Mouse (Mus musculus): ENCODE results near the gene Nr4a1. TPM values are rescaled to one million over a fixed set of nuclear protein-coding genes. Genes with fewer than 3 reads are reported as not detected.

Nr4a1 gene
- 8.8 TPM in 2 replicates for polyA plus RNA-seq (2014; fragmentation: Nextera tagmentation; extraction: Ambion mirVana)

- Histone ChIP-seq H3K27me3 (ENCODE audit: insufficient read depth, low read length) (no peaks in the 10 kb centered on the region), H3K9ac (peak within 1 kb of the TSS; percentile 80), H3K4me1 (ENCODE audit: insufficient read depth) (no peaks in the 10 kb centered on the region), H3K4me3 (ENCODE audit: low read depth, low read length) (peak within 1 kb of the TSS; percentile 66), H3K9me3 (ENCODE audit: low read depth, low read length) (no peaks in the 10 kb centered on the region), H3K4me2 (peak within 1 kb of the TSS; percentile 88), H3K27ac (ENCODE audit: low read depth) (peak within 1 kb of the TSS; percentile 77; the same call in 1 of the 2 replicates), H3K36me3 (ENCODE audit: insufficient read depth) (no peaks in the 10 kb centered on the region)
- DNase-seq = peak; percentile 88
- 1% methylated on average over 81 of the region's 82 CpGs for WGBS
- ATAC-seq (ENCODE audit: insufficient read depth) = peak; percentile 74
- TF ChIP-seq CTCF (IDR thresholded peaks at IDR 0.05; ENCODE audit: low read depth) = no peak
Measured at GRCm38 (mm10) chr15:101253886-101254795, at the start of gene Nr4a1. Gene Nr4a1, plus strand, starts transcription at chr15:101254269.

- Histone ChIP-seq H3K4me2 (no peak overlapping the region), H3K4me3 (ENCODE audit: low read depth, low read length) (no peak overlapping the region), H3K4me1 (ENCODE audit: insufficient read depth) (no peaks in the 10 kb centered on the region), H3K36me3 (ENCODE audit: insufficient read depth) (peaks cover 87% of the 10 kb centered on the region), H3K9me3 (ENCODE audit: low read depth, low read length) (no peaks in the 10 kb centered on the region), H3K27ac (ENCODE audit: low read depth) (no peak overlapping the region), H3K27me3 (ENCODE audit: insufficient read depth, low read length) (no peaks in the 10 kb centered on the region), H3K9ac (no peak overlapping the region)
- 83% methylated on average over 7 of the region's 7 CpGs for WGBS
- DNase-seq = no peak
- ATAC-seq (ENCODE audit: insufficient read depth) = no peak
- TF ChIP-seq CTCF (IDR thresholded peaks at IDR 0.05; ENCODE audit: low read depth) = no peak
Measured at GRCm38 (mm10) chr15:101204781-101205180, 49.3 kb upstream of the Nr4a1 start.

GRCm38 (mm10) chr15:101210228-101210627 lies 43.8 kb upstream of the Nr4a1 start:
- DNase-seq (peak; percentile 84), ATAC-seq (ENCODE audit: insufficient read depth) (peak; percentile 52; the same call in 1 of the 2 replicates)
- H3K9me3 ChIP-seq (ENCODE audit: low read depth, low read length) = no peaks in the 10 kb centered on the region
- no peak overlapping the region for H3K27ac ChIP-seq (ENCODE audit: low read depth)
- H3K4me3 ChIP-seq (ENCODE audit: low read depth, low read length) = no peak overlapping the region
- no peaks in the 10 kb centered on the region for H3K27me3 ChIP-seq (ENCODE audit: insufficient read depth, low read length)
- H3K36me3 ChIP-seq (ENCODE audit: insufficient read depth) = peaks cover 69% of the 10 kb centered on the region
- no peak overlapping the region for H3K4me2 ChIP-seq
- no peaks in the 10 kb centered on the region for H3K4me1 ChIP-seq (ENCODE audit: insufficient read depth)
- peak; percentile 78 for TF ChIP-seq CTCF (IDR thresholded peaks at IDR 0.05; ENCODE audit: low read depth)
- H3K9ac ChIP-seq = no peak overlapping the region
- 62% methylated on average over 6 of the region's 6 CpGs for WGBS

GRCm38 (mm10) chr15:101210998-101211613 lies 43.0 kb upstream of the Nr4a1 start:
- Histone ChIP-seq H3K4me2 (no peak overlapping the region), H3K36me3 (ENCODE audit: insufficient read depth) (peaks cover 63% of the 10 kb centered on the region), H3K27me3 (ENCODE audit: insufficient read depth, low read length) (no peaks in the 10 kb centered on the region), H3K4me3 (ENCODE audit: low read depth, low read length) (no peak overlapping the region), H3K4me1 (ENCODE audit: insufficient read depth) (no peaks in the 10 kb centered on the region), H3K27ac (ENCODE audit: low read depth) (no peak overlapping the region), H3K9me3 (ENCODE audit: low read depth, low read length) (no peaks in the 10 kb centered on the region), H3K9ac (no peak overlapping the region)
- TF ChIP-seq CTCF (IDR thresholded peaks at IDR 0.05; ENCODE audit: low read depth) = no peak
- WGBS = 87% methylated on average over 14 of the region's 14 CpGs
- no peak for DNase-seq
- ATAC-seq (ENCODE audit: insufficient read depth) = no peak

- DNase-seq (no peak), ATAC-seq (ENCODE audit: insufficient read depth) (no peak)
- Histone ChIP-seq H3K9ac (no peak overlapping the region), H3K27ac (ENCODE audit: low read depth) (no peak overlapping the region), H3K4me3 (ENCODE audit: low read depth, low read length) (no peak overlapping the region), H3K27me3 (ENCODE audit: insufficient read depth, low read length) (no peaks in the 10 kb centered on the region), H3K4me2 (no peak overlapping the region), H3K9me3 (ENCODE audit: low read depth, low read length) (no peaks in the 10 kb centered on the region), H3K4me1 (ENCODE audit: insufficient read depth) (no peaks in the 10 kb centered on the region), H3K36me3 (ENCODE audit: insufficient read depth) (peaks cover 51% of the 10 kb centered on the region)
- WGBS = 72% methylated on average over 14 of the region's 14 CpGs
- TF ChIP-seq CTCF (IDR thresholded peaks at IDR 0.05; ENCODE audit: low read depth) = no peak
Measured at GRCm38 (mm10) chr15:101212435-101212834, 41.6 kb upstream of the Nr4a1 start.

- H3K27ac ChIP-seq (ENCODE audit: low read depth) = no peak overlapping the region
- H3K4me1 ChIP-seq (ENCODE audit: insufficient read depth) = no peaks in the 10 kb centered on the region
- no peak overlapping the region for H3K4me2 ChIP-seq
- no peak for TF ChIP-seq CTCF (IDR thresholded peaks at IDR 0.05; ENCODE audit: low read depth)
- H3K36me3 ChIP-seq (ENCODE audit: insufficient read depth) = peaks cover 31% of the 10 kb centered on the region
- H3K27me3 ChIP-seq (ENCODE audit: insufficient read depth, low read length) = no peaks in the 10 kb centered on the region
- H3K4me3 ChIP-seq (ENCODE audit: low read depth, low read length) = no peak overlapping the region
- ATAC-seq (ENCODE audit: insufficient read depth) (no peak), DNase-seq (no peak)
- no peaks in the 10 kb centered on the region for H3K9me3 ChIP-seq (ENCODE audit: low read depth, low read length)
- H3K9ac ChIP-seq = no peak overlapping the region
- WGBS = 60% methylated on average over 2 of the region's 2 CpGs
Measured at GRCm38 (mm10) chr15:101215136-101215535, 38.9 kb upstream of the Nr4a1 start.

GRCm38 (mm10) chr15:101216036-101216435 lies 38.0 kb upstream of the Nr4a1 start:
- Histone ChIP-seq H3K27ac (ENCODE audit: low read depth) (no peak overlapping the region), H3K4me3 (ENCODE audit: low read depth, low read length) (no peak overlapping the region), H3K4me1 (ENCODE audit: insufficient read depth) (no peaks in the 10 kb centered on the region), H3K4me2 (no peak overlapping the region), H3K9ac (no peak overlapping the region), H3K27me3 (ENCODE audit: insufficient read depth, low read length) (no peaks in the 10 kb centered on the region), H3K9me3 (ENCODE audit: low read depth, low read length) (no peaks in the 10 kb centered on the region), H3K36me3 (ENCODE audit: insufficient read depth) (peaks cover 23% of the 10 kb centered on the region)
- no peak for TF ChIP-seq CTCF (IDR thresholded peaks at IDR 0.05; ENCODE audit: low read depth)
- no peak for DNase-seq
- WGBS = 75% methylated on average over 4 of the region's 4 CpGs
- ATAC-seq (ENCODE audit: insufficient read depth) = no peak
